Mouse (Mus musculus) cerebellum, postnatal 25 days (tissue): Measurements from ENCODE around the gene Prr36.

Experiments used
- DNase-seq, 2 experiments: peaks; one replicate each; pipeline ENCODE4 v3.0.0; 2021; ENCODE audit warnings: mixed read lengths in 2 of 2

Prr36 gene

GRCm38 (mm10) chr8:4193588-4193894 is 23.7 kb downstream of the Prr36 start:
- DNase-seq, result no peak

- peak; percentile 91 to 95 for DNase-seq
Measured at GRCm38 (mm10) chr8:4192807-4193587, 24.3 kb downstream of the Prr36 start.

GRCm38 (mm10) chr8:4192305-4192704 is 25.0 kb downstream of the Prr36 start:
- DNase-seq, result no peak

GRCm38 (mm10) chr8:4189031-4189722 is 28.1 kb downstream of the Prr36 start:
- DNase-seq, result no peak

GRCm38 (mm10) chr8:4188605-4189004 is 28.7 kb downstream of the Prr36 start:
- no peak for DNase-seq

- DNase-seq, result no peak
Measured at GRCm38 (mm10) chr8:4186151-4186550, 31.1 kb downstream of the Prr36 start.

- no peak for DNase-seq
Measured at GRCm38 (mm10) chr8:4183409-4183808, 33.9 kb downstream of the Prr36 start.

GRCm38 (mm10) chr8:4174018-4174417 is 43.2 kb downstream of the Prr36 start:
- DNase-seq, result no peak

- DNase-seq, result no peak
Measured at GRCm38 (mm10) chr8:4172486-4172885, 44.8 kb downstream of the Prr36 start.

GRCm38 (mm10) chr8:4167918-4168317 is 49.3 kb downstream of the Prr36 start:
- DNase-seq, result no peak

GRCm38 (mm10) chr8:4166881-4167525 is 50.3 kb downstream of the Prr36 start:
- no peak for DNase-seq

- peak; percentile 99 for DNase-seq
Measured at GRCm38 (mm10) chr8:4165852-4166751, 51.2 kb downstream of the Prr36 start, which contains the start of gene Evi5l. Evi5l (plus strand) TSS chr8:4166567.

- no peak for DNase-seq
Measured at GRCm38 (mm10) chr8:4165176-4165851, 51.9 kb downstream of the Prr36 start.

GRCm38 (mm10) chr8:4162786-4163185 is 54.5 kb downstream of the Prr36 start:
- no peak for DNase-seq
